Mouse (Mus musculus) small intestine, adult 2 months (tissue): ENCODE measurements around the gene Trappc10. TPM values are rescaled to one million over a fixed set of nuclear protein-coding genes. Genes with fewer than 3 reads are reported as not detected.
"Not testable (repeated sequence)": the region's sequence is repeated elsewhere in the genome, so short reads cannot be mapped to it uniquely, and the experiment has no call there.

Source experiments
- H3K27ac ChIP-seq: fragments of 200-500 bp; 2 replicates; pipeline ENCODE4 v1.5.1; 2012; ENCODE audit warnings: low read depth, low read length, control low read depth, inconsistent platforms; ENCODE audit not compliant: insufficient read depth
- H3K27me3 ChIP-seq: fragments of 200-500 bp; 2 replicates; pipeline ENCODE4 v1.6.1; 2012; ENCODE audit warnings: mild to moderate bottlenecking, moderate library complexity, low read length, inconsistent platforms; ENCODE audit not compliant: control insufficient read depth, insufficient read depth
- H3K36me3 ChIP-seq: fragments of 200-500 bp; 2 replicates; pipeline ENCODE4 v1.6.1; 2012; ENCODE audit warnings: mild to moderate bottlenecking, low read length, control low read depth, inconsistent platforms; ENCODE audit not compliant: control insufficient read depth, insufficient read depth
- H3K4me1 ChIP-seq: fragments of 200-500 bp; 2 replicates; pipeline ENCODE4 v1.6.1; 2012; ENCODE audit warnings: low read length, inconsistent platforms, mixed read lengths; ENCODE audit not compliant: control insufficient read depth, insufficient read depth, insufficient read length
- H3K4me3 ChIP-seq: fragments of 200-500 bp; 2 replicates; pipeline ENCODE4 v1.5.1; 2012; ENCODE audit warnings: low read depth, mild to moderate bottlenecking, control low read depth, inconsistent platforms, low read length, moderate library complexity
- CTCF ChIP-seq: fragments of 200-500 bp; IDR thresholded peaks from 2 replicates; pipeline ENCODE4 v1.5.1; 2012; ENCODE audit warnings: low read depth, mild to moderate bottlenecking, control low read depth, inconsistent platforms, low read length, moderate library complexity, mixed read lengths; ENCODE audit not compliant: insufficient replicate concordance, insufficient read length; ENCODE audit errors: extremely low read depth
- POLR2A ChIP-seq: fragments of 200-500 bp; IDR thresholded peaks from 2 replicates; pipeline ENCODE4 v1.6.1; 2012; ENCODE audit warnings: low read depth, mild to moderate bottlenecking, control low read depth, inconsistent platforms, low read length, moderate library complexity
- WGBS: fragments of 180-500 bp; shearing (Covaris S2); methylation state at CpG from one replicate; pipeline ENCODE4 v1.1.7; 2018; 5-methylcytosine and 5-hydroxymethylcytosine counted together
- polyA plus RNA-seq: library from polyadenylated mRNA; depleted of rRNA; stranded (reverse); fragments of >200 nt; gene quantifications from 2 replicates; pipeline ENCODE4 v1.2.3, GENCODE M21; 2012

Trappc10 gene
- polyA plus RNA-seq, 1 experiment = 69.9 TPM

DNA sequence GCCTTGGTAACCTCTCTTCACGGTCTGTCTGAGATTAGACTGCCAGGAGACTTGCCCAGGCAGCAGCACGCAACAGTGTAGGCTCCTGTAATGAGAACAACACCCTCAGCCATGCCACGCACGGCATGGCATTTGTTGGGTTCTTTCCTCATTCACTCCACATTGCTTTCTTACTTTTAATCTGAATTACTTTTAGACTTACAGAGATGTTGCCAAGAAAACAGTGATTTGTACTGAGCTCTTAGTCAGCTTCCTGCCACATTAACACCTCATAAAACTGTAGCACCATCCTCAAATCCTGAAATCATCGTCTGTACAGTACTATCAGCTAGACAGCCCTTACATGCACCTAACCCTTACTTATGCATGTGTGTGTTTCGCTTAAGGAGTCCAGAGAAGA is 25.9 kb downstream of the Trappc10 start:
- Histone ChIP-seq H3K4me1 (no peaks in the 10 kb centered on the region), H3K4me3 (no peak overlapping the region), H3K27ac (no peak overlapping the region), H3K27me3 (no peaks in the 10 kb centered on the region), H3K36me3 (peaks cover 65% of the 10 kb centered on the region)
- TF ChIP-seq POLR2A = no peak
- no peak for TF ChIP-seq CTCF
- WGBS = 86% methylated on average over 6 of the region's 6 CpGs

GRCm38 (mm10) chr10:78216376-78217083 is 27.9 kb downstream of the Trappc10 start:
- Histone ChIP-seq H3K27me3 (no peaks in the 10 kb centered on the region), H3K27ac (peak overlapping the region; percentile 30), H3K4me1 (no peaks in the 10 kb centered on the region), H3K36me3 (peaks cover 70% of the 10 kb centered on the region), H3K4me3 (no peak overlapping the region)
- TF ChIP-seq CTCF = no peak
- TF ChIP-seq POLR2A = no peak
- 64% methylated on average over 6 of the region's 6 CpGs for WGBS

GRCm38 (mm10) chr10:78214371-78214770 is 30.1 kb downstream of the Trappc10 start:
- Histone ChIP-seq H3K27ac (no peak overlapping the region), H3K4me3 (no peak overlapping the region), H3K4me1 (no peaks in the 10 kb centered on the region), H3K27me3 (no peaks in the 10 kb centered on the region), H3K36me3 (peaks cover 73% of the 10 kb centered on the region)
- TF ChIP-seq CTCF (no peak), POLR2A (no peak)
- 92% methylated on average over 9 of the region's 9 CpGs for WGBS

DNA sequence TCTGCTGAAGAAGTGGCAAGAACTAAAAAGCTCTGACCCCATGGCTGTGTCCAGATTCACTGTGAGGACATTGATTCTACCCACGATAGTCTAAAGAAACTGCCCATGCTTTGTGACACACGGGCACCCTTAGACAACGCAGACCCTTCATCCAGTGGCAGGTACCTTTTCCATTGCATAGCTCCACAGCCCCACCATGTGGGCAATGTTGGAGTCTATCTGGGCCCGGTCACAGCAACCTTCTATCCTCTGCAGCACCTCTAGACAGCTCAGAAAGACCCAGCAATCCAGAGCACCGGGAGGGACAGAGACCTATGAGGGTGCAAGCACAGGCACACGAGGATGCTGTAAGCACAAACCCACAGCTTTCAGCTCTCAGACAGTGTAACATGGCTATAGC is 33.1 kb downstream of the Trappc10 start:
- peaks cover 82% of the 10 kb centered on the region for H3K36me3 ChIP-seq
- H3K27me3 ChIP-seq = no peaks in the 10 kb centered on the region
- H3K4me3 ChIP-seq = no peak overlapping the region
- no peak overlapping the region for H3K27ac ChIP-seq
- WGBS = 71% methylated on average over 6 of the region's 6 CpGs
- H3K4me1 ChIP-seq = no peaks in the 10 kb centered on the region
- TF ChIP-seq POLR2A (no peak), CTCF (peak; percentile 42; the same call in 1 of the 2 replicates)

- peaks cover 87% of the 10 kb centered on the region for H3K36me3 ChIP-seq
- WGBS = 91% methylated on average over 4 of the region's 4 CpGs
These were observed 43.3 kb downstream of the Trappc10 start for GRCm38 (mm10) chr10:78201182-78201581.

GRCm38 (mm10) chr10:78192933-78193332 is 51.5 kb downstream of the Trappc10 start:
- 87% methylated on average over 5 of the region's 5 CpGs for WGBS
- TF ChIP-seq CTCF = no peak
- no peak overlapping the region for H3K27ac ChIP-seq
- H3K4me3 ChIP-seq = no peak overlapping the region
- H3K36me3 ChIP-seq = peaks cover 86% of the 10 kb centered on the region
- no peaks in the 10 kb centered on the region for H3K27me3 ChIP-seq
- H3K4me1 ChIP-seq = no peaks in the 10 kb centered on the region

More at GRCm38 (mm10) chr10:78201182-78201581, 43.3 kb downstream of the Trappc10 start:
- no peak for TF ChIP-seq POLR2A
- no peak for TF ChIP-seq CTCF
- Histone ChIP-seq H3K4me3 (no peak overlapping the region), H3K27ac (no peak overlapping the region), H3K27me3 (no peaks in the 10 kb centered on the region), H3K4me1 (no peaks in the 10 kb centered on the region)

GRCm38 (mm10) chr10:78186076-78186475 is 58.4 kb downstream of the Trappc10 start:
- H3K27ac ChIP-seq, H3K4me3 ChIP-seq, H3K4me1 ChIP-seq, H3K27me3 ChIP-seq: not testable (repeated sequence)
- H3K36me3 ChIP-seq = peaks cover 45% of the 10 kb centered on the region
- 87% methylated on average over 4 of the region's 4 CpGs for WGBS
